Mouse (Mus musculus) midbrain, embryonic 14.5 days (tissue): ENCODE data around the gene Ptpdc1. TPM values are rescaled to one million over a fixed set of nuclear protein-coding genes. Genes with fewer than 3 reads are reported as not detected.

Experiments used
- ATAC-seq: fragments of 200-750 bp; cut with Nextera tagmentation; 2 replicates; pipeline ENCODE4 v1.8.0; 2017; ENCODE audit warnings: moderate number of reproducible peaks, moderate library complexity; ENCODE audit not compliant: low FRiP score, low TSS enrichment
- DNase-seq: peaks from one replicate; pipeline ENCODE4 v3.0.0-alpha.2; 2015
- H3K27ac ChIP-seq: fragments of 300-500 bp; sonication (generic); replicated peaks from 2 replicates; pipeline ENCODE4 v1.5.1; 2014; ENCODE audit warnings: mild to moderate bottlenecking, low read depth, low read length, moderate library complexity
- H3K27me3 ChIP-seq: fragments of 300-500 bp; sonication (generic); 2 replicates; pipeline ENCODE4 v1.6.1; 2014; ENCODE audit warnings: low read length, control low read depth, mixed read lengths; ENCODE audit not compliant: control insufficient read depth, insufficient read depth
- H3K36me3 ChIP-seq: fragments of 300-500 bp; sonication (generic); 2 replicates; pipeline ENCODE4 v1.6.1; 2014; ENCODE audit warnings: low read length, control low read depth; ENCODE audit not compliant: control insufficient read depth, insufficient read depth
- H3K4me1 ChIP-seq: fragments of 300-500 bp; sonication (generic); 2 replicates; pipeline ENCODE4 v1.6.1; 2014; ENCODE audit warnings: mild to moderate bottlenecking, antibody characterized with exemption, low read length, control low read depth; ENCODE audit not compliant: control insufficient read depth, insufficient read depth
- H3K4me2 ChIP-seq: fragments of 300-500 bp; sonication (generic); 2 replicates; pipeline ENCODE4 v1.6.1; 2014; ENCODE audit warnings: mild to moderate bottlenecking, low read length, moderate library complexity
- H3K4me3 ChIP-seq: fragments of 300-500 bp; sonication (generic); replicated peaks from 2 replicates; pipeline ENCODE4 v1.5.1; 2014; ENCODE audit warnings: low read depth, low read length
- H3K9ac ChIP-seq: fragments of 300-500 bp; sonication (generic); replicated peaks from 2 replicates; pipeline ENCODE4 v1.6.1; 2014; ENCODE audit warnings: mild to moderate bottlenecking, low read length, moderate library complexity
- H3K9me3 ChIP-seq: fragments of 300-500 bp; sonication (generic); 2 replicates; pipeline ENCODE4 v1.6.1; 2016; ENCODE audit warnings: low read length, control low read depth, mixed read lengths; ENCODE audit not compliant: control insufficient read depth
- WGBS: fragments of 180-500 bp; shearing (Covaris S2); extraction: QIAGEN DNeasy Blood & Tissue Kit; methylation state at CpG from one replicate; pipeline ENCODE4 v1.1.7; 2014; 5-methylcytosine and 5-hydroxymethylcytosine counted together
- polyA plus RNA-seq: library from polyadenylated mRNA; unstranded; fragments of >200 nt; fragmentation: Nextera tagmentation; extraction: Ambion mirVana; gene quantifications from 2 replicates; pipeline ENCODE4 v1.2.1, GENCODE M21; 2014

The Ptpdc1 gene
- polyA plus RNA-seq, result 17.5 and 20.0 TPM in 2 replicates

DNA sequence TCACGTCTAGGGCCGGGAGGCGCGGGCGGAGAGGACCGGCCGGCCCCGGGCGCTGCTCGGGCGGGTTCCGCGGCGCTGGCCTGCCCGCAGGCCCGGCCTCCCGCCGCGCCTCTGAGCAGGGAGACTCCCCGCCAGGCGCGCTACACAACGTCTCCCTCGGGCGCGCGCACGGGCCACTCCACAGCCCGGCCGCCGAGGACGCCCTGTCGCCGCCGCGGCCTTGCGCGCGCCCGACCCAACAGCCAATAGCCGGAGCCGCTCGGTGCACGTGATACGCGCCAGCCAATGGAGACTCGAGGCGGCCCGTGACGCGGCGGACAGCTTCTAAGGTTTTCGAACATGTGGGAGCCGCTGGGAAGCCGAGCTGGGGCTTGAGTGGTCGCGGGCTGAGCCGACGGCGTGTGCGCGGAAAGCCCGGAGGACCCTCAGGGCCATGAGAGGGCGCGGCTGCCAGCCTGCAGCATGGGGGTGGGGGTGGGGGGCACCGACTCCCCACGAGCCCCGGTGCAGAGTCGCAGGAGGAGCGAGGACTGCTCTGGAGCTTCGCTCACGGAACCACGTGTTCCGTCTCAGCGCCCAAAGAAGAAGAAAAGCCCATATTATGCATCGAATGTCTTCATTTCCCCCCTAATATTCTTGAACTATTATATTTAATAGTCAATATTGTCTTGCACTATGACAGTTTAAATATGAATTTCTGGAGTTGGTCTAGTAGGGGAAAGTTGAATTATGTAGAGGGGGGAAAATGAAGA is at the start of gene Ptpdc1:
Gene Ptpdc1, minus strand, starts transcription at position 232 of the 752 bp plus-strand sequence.
- DNase-seq (peak; percentile 99), ATAC-seq (peak; percentile 99)
- Histone ChIP-seq H3K36me3 (no peaks in the 10 kb centered on the region), H3K4me2 (peak within 1 kb of the TSS; percentile 76), H3K9me3 (no peaks in the 10 kb centered on the region), H3K9ac (peak within 1 kb of the TSS; percentile 93), H3K4me1 (0 out of 2 replicates have a peak, but pooled peaks cover 8% of the 10 kb centered on the region), H3K27ac (peak within 1 kb of the TSS; percentile 90), H3K27me3 (peaks cover 3% of the 10 kb centered on the region; the same call in 1 of the 2 replicates), H3K4me3 (peak within 1 kb of the TSS; percentile 79)
- whole genome bisulfite sequencing, result 2% methylated on average over 74 of the region's 76 CpGs

DNA sequence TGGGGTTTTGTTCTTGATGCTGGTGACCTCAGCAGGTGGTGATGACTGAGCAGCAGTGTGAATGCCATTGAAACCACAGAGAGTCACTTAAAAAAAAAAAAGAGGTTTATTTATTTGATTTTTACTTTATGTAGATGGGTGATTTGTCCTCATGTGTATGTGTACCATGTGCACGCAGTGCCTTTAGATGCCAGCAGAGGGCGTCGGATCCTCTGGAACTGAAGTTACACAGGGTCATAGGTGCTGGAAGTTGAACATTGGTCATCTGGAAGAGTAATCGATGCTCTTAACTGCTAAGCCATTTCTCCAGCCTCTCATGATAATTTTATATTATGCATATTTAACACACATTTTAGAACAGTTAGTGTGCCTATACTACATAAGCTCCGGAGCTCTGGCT is 49.1 kb upstream of the Ptpdc1 start:
- Histone ChIP-seq H3K9me3 (no peaks in the 10 kb centered on the region), H3K4me2 (no peak overlapping the region), H3K27me3 (peaks cover 36% of the 10 kb centered on the region), H3K9ac (no peak overlapping the region), H3K27ac (no peak overlapping the region), H3K4me1 (0 out of 2 replicates have a peak, but pooled peaks cover 2% of the 10 kb centered on the region), H3K4me3 (no peak overlapping the region), H3K36me3 (no peaks in the 10 kb centered on the region)
- DNase-seq, result no peak
- ATAC-seq, result no peak
- 84% methylated on average over 5 of the region's 5 CpGs for WGBS

DNA sequence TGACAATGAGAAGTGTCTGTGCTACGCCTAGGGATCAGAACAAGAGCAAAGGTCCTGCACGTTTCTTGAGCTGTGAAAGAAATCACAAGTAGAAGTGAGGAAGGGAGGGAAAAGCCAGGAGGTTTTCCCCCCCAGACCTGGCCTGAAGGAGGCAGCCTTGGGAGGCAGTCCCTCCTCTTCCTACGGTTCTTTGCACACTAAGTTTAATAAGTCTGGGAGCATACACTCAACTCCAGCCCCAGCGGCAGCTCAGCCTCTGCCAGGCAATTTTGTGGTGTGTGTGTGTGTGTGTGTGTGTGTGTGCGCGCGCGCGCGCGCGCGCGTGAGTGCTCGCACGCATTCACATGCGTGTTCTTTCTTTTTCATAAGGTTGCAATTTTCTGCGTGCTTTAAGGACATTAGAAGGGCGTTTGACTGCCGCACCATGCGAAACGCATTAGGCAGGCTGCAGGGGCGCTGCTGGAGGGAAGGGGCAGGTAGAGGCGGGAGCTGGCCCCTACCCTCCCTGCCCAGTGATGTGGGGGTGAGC is 46.9 kb upstream of the Ptpdc1 start:
- H3K36me3 ChIP-seq, result no peaks in the 10 kb centered on the region
- H3K27ac ChIP-seq, result no peak overlapping the region
- H3K27me3 ChIP-seq, result peaks cover 58% of the 10 kb centered on the region
- H3K4me2 ChIP-seq, result peak overlapping the region; percentile 36
- under 1% methylated on average over 24 of the region's 24 CpGs for WGBS
- ATAC-seq (no peak), DNase-seq (no peak)
- H3K4me3 ChIP-seq, result 0 out of 2 replicates have a peak overlapping the region, but pooled peaks have one; percentile 8
- 0 out of 2 replicates have a peak, but pooled peaks cover 2% of the 10 kb centered on the region for H3K4me1 ChIP-seq
- H3K9me3 ChIP-seq, result no peaks in the 10 kb centered on the region
- H3K9ac ChIP-seq, result no peak overlapping the region

- H3K4me3 ChIP-seq, result 0 out of 2 replicates have a peak overlapping the region, but pooled peaks have one; percentile 7
- peaks cover 90% of the 10 kb centered on the region for H3K27me3 ChIP-seq
- H3K4me1 ChIP-seq, result peaks cover 7% of the 10 kb centered on the region; the same call in 1 of the 2 replicates
- no peak overlapping the region for H3K9ac ChIP-seq
- WGBS, result under 1% methylated on average over 34 of the region's 34 CpGs
- peak overlapping the region; percentile 24 for H3K4me2 ChIP-seq
- DNase-seq (peak; percentile 60), ATAC-seq (no peak)
- no peak overlapping the region for H3K27ac ChIP-seq
- no peaks in the 10 kb centered on the region for H3K36me3 ChIP-seq
- H3K9me3 ChIP-seq, result no peaks in the 10 kb centered on the region
Observed at GRCm38 (mm10) chr13:48668976-48669534, 43.6 kb upstream of the Ptpdc1 start.

GRCm38 (mm10) chr13:48668091-48668975 is 42.9 kb upstream of the Ptpdc1 start:
- H3K4me1 ChIP-seq, result peaks cover 7% of the 10 kb centered on the region; the same call in 1 of the 2 replicates
- DNase-seq (no peak), ATAC-seq (no peak)
- WGBS, result under 1% methylated on average over 33 of the region's 33 CpGs
- H3K27me3 ChIP-seq, result peaks cover 94% of the 10 kb centered on the region
- 0 out of 2 replicates have a peak overlapping the region, but pooled peaks have one; percentile 7 for H3K4me3 ChIP-seq
- H3K9me3 ChIP-seq, result no peaks in the 10 kb centered on the region
- H3K4me2 ChIP-seq, result peak overlapping the region; percentile 24; the same call in 1 of the 2 replicates
- no peak overlapping the region for H3K9ac ChIP-seq
- H3K27ac ChIP-seq, result no peak overlapping the region
- H3K36me3 ChIP-seq, result no peaks in the 10 kb centered on the region

DNA sequence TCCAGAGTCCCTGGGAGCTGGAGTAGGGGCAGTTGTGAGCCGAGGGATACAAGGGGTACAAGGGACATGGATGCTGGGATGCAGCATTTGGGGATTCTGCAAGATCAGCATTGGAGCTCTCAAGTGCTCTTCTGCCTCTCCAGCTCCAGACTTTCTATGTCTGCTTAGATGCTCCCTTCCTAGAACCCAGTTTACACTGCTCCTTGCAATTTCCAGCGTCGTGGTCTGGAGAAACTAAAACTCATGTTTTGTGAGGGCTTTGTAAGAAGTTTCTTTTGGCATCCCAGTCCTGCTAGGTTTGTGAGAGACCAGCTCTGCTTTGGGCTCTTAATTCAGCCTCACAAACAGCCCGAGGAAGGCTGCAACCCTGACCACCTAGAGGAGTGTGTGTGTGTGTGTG is 42.0 kb upstream of the Ptpdc1 start:
- H3K4me1 ChIP-seq, result peaks cover 11% of the 10 kb centered on the region; the same call in 1 of the 2 replicates
- no peak overlapping the region for H3K27ac ChIP-seq
- ATAC-seq (no peak), DNase-seq (no peak)
- no peaks in the 10 kb centered on the region for H3K36me3 ChIP-seq
- H3K27me3 ChIP-seq, result peaks cover 90% of the 10 kb centered on the region
- no peak overlapping the region for H3K4me2 ChIP-seq
- 0% methylated on average over 4 of the region's 4 CpGs for WGBS
- no peak overlapping the region for H3K4me3 ChIP-seq
- no peaks in the 10 kb centered on the region for H3K9me3 ChIP-seq
- no peak overlapping the region for H3K9ac ChIP-seq

DNA sequence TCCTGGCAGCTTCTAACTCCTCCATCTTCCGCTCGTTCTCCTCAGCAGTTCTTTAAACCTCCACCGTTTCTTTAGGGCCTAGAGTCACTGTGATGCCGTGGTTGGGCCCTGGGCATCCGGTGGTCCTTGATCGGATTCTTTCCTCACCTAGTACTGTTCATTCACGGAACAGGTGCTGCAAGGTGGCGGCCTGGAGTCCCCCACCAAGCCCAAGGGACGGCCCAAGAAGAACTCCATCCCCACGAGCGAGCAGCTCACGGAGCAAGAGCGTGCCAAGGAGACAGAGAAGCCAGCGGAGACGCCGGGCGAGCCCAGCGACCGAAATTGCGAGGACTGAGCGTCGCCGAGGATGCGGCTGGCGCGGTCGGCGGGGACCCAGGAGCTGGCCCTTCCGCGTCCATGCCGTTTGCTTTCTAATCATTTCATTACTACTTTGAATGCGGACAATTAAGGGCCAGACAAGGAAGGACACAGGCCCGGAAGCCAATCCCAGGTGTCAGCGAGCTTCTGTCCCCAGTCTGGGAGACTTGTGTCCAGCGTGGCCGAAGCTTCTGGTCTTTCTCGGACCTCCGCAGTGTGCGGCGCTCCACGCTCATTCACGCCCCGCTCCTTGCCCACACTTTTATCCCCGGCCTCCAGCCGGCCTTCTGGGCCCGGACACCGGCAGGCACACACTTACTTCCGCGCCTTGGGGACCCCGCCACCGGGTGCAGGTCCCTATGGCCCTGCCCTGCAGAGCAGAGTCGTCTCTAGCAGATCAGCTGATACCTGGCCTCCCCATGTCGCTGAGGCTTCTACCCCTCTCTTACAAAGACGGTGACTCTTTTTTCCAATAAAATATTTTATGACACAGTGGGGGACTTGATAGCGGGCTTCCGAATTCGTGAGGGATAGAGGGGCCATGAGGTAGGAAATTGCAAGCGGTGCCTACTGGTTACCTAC is 40.5 kb upstream of the Ptpdc1 start:
- under 1% methylated on average over 58 of the region's 58 CpGs for WGBS
- no peaks in the 10 kb centered on the region for H3K9me3 ChIP-seq
- H3K9ac ChIP-seq, result no peak overlapping the region
- DNase-seq (no peak), ATAC-seq (no peak)
- no peaks in the 10 kb centered on the region for H3K36me3 ChIP-seq
- H3K27ac ChIP-seq, result no peak overlapping the region
- H3K4me1 ChIP-seq, result peaks cover 9% of the 10 kb centered on the region; the same call in 1 of the 2 replicates
- H3K4me2 ChIP-seq, result no peak overlapping the region
- H3K4me3 ChIP-seq, result no peak overlapping the region
- peaks cover 92% of the 10 kb centered on the region for H3K27me3 ChIP-seq
